Mouse (Mus musculus): ENCODE results near the gene Ppp6r3.

DNA sequence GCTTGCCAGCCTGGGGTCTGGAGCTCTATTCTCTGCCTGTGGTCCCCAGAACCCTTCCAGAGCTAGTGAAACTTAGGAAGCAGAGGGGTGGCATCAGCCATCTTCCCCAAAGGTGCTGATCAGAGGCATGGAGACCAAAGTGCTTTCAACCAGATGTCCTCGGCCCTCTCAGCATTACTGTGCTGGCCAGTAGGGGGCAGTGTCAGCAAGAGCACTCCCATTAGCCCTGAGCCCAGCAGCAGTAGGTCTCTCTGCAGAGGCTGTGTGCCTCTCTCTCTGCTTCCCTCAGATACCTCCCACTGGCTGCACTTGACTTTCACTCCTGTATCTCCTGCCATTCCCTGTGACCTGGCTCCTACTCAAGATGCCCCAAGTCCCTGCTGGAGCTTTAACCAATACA, 11.0 kb upstream of the Ppp6r3 start:
- TF ChIP-seq POLR2A (IDR thresholded peaks at IDR 0.05; ENCODE audit: control insufficient read depth, extremely low read depth, insufficient read depth, low read length, poor library complexity) = no peak
- TF ChIP-seq CTCF (IDR thresholded peaks at IDR 0.05; ENCODE audit: borderline replicate concordance, control insufficient read depth, extremely low read depth, insufficient read depth, low read length, poor library complexity) = peak; percentile 77; the same call in 1 of the 2 replicates

Data from thymus, adult 2 months (tissue).